Mouse (Mus musculus): ENCODE data around the gene Defb41. TPM values are rescaled to one million over a fixed set of nuclear protein-coding genes. Genes with fewer than 3 reads are reported as not detected.
"Not testable (repeated sequence)": the region's sequence is repeated elsewhere in the genome, so short reads cannot be mapped to it uniquely, and the experiment has no call there.

Gene Defb41
- not detected in 2 replicates for polyA plus RNA-seq (2016; fragmentation: Nextera tagmentation; extraction: Ambion mirVana)

DNA sequence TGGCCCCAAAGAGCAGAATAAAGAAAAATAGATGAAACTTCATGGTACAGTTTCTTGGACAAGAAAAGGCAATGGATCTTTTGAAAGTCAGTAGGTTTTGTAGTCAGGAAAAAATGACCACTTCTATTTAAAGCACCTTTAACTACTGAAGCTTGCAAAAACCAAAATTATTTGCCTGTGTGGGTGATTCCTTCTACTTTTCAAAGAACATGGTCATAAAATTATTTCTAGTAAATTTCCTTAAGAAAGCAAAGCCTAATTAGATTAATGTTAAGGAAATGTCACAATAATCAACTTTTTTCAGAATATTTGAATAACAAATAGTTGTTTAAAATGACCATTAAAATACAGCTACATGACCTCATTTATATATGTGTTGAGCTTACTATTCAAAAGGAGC is at the start of gene Defb41:
TSS of gene Defb41 (minus strand) at position 101 of the 400 bp plus-strand sequence.
- no peak for ATAC-seq (ENCODE audit: low FRiP score)
- H3K4me2 ChIP-seq (replicated peaks), result no peak within 1 kb of the TSS
- no peaks in the 10 kb centered on the region for H3K27me3 ChIP-seq
- no peaks in the 10 kb centered on the region for H3K9me3 ChIP-seq (replicated peaks)
- H3K36me3 ChIP-seq, result no peaks in the 10 kb centered on the region
- no peak within 1 kb of the TSS for H3K9ac ChIP-seq
- no peak within 1 kb of the TSS for H3K27ac ChIP-seq
- H3K4me1 ChIP-seq, result no peaks in the 10 kb centered on the region
- no peak within 1 kb of the TSS for H3K4me3 ChIP-seq

DNA sequence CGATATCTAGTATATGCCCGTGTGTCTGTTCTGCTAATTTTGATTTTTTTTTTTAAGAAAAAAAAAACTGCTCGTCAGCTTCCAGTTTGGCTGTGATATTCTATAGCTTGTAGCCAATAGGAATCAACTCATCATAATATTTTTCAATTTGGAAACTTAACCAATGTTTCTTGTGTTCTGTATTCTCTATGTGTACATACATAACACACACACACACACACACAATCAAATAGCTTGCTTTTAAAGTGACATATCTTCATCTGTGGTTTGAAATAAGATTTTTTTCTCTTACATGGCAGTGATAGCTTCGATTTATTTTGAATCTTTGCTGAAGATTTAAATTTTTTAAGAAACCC is 43.5 kb upstream of the Defb41 start:
- Histone ChIP-seq H3K27me3 (no peaks in the 10 kb centered on the region), H3K4me1 (no peaks in the 10 kb centered on the region), H3K9me3 (replicated peaks) (no peaks in the 10 kb centered on the region), H3K27ac (no peak overlapping the region), H3K36me3 (no peaks in the 10 kb centered on the region), H3K4me2 (replicated peaks) (no peak overlapping the region), H3K4me3 (no peak overlapping the region), H3K9ac (no peak overlapping the region)
- 87% methylated on average over 4 of the region's 4 CpGs for WGBS
- no peak for ATAC-seq (ENCODE audit: low FRiP score)

DNA sequence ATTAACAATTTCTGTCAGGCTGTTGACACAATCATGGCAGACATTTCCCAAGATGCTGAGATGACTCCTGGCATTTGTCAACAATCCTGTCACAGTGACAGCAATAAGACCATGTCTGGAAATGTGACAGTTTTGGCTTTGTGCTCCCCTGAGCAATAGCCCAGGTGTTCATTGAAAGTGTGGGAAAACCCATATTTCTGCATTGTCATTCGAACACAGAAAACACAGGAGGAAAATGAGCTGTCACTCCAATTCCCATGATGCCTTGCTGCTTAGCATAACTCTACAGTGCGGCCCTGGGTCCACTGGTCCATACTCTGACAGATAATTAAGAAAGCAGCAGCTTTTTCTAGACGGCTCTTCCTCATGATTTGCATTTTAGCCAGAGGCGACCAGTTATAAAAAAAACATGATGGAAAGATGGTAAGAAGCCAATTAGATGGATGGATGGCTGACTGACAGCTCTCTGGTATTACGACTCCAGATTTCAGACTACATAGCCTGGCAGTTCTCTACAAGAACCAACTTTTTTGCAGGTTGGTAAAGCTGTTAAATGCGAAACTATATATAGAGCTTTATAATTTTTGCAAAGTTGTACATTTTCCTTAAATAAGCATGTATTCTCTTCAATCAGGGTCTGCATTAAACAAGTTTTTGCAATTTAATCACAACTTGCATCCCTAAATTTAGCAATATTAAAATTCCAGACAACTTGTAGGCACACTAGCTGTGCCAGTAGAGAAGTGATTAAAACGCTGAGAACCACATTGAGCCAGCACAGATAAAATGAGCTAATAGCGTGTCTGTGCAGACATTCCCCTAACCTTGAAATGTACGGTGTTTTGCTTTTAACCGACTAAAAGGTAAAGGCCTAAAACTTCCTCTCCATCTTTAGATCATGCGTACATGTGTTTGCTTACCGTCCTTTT is 42.9 kb upstream of the Defb41 start:
- Histone ChIP-seq H3K4me2 (replicated peaks) (no peak overlapping the region), H3K4me1 (no peaks in the 10 kb centered on the region), H3K4me3 (no peak overlapping the region), H3K27ac (no peak overlapping the region), H3K9me3 (replicated peaks) (no peaks in the 10 kb centered on the region), H3K9ac (no peak overlapping the region), H3K36me3 (no peaks in the 10 kb centered on the region), H3K27me3 (no peaks in the 10 kb centered on the region)
- WGBS, result 76% methylated on average over 12 of the region's 12 CpGs
- peak; percentile 86 for ATAC-seq (ENCODE audit: low FRiP score)

DNA sequence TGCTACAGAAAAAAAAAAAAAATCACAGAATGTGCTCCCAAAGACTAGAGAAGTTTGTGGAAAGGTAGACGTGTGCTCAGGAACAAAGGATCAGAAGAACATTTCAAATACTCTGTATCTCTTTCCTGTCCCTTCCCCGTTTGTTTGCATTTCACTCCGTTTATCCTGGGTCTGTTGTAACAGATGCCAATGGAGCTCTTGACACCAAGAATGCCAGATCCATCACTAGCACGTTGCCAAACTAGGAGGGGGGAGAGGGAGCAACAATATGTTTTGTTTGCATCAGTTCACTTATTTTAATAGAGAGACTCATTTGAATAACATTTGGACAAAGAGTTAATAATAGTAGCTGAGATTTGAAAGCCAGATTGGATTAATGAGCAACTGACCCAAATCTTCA is 27.6 kb upstream of the Defb41 start:
- Histone ChIP-seq H3K27me3 (no peaks in the 10 kb centered on the region), H3K9me3 (replicated peaks) (no peaks in the 10 kb centered on the region), H3K9ac (no peak overlapping the region), H3K36me3 (no peaks in the 10 kb centered on the region), H3K4me2 (replicated peaks) (no peak overlapping the region), H3K4me3 (no peak overlapping the region), H3K27ac (no peak overlapping the region), H3K4me1 (no peaks in the 10 kb centered on the region)
- WGBS, result 17% methylated on average over 4 of the region's 4 CpGs
- ATAC-seq (ENCODE audit: low FRiP score), result no peak

DNA sequence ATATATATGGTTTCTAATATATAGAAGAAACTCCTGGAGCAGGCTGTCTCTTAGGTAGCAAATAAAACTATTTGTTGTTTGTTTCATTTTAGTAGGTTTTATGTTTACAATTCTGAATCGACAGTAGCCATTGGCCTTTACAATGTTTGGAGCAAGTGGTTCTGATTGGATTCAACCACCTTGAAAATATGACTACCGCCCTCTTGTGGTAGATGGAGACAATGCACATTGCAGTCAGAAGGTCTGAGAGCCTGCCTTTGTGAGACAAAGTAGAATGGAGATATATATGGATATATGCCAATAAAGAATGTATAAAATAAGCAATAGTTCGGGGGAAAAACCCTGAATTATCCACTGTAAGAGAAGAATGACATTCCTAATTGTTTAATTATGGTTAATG is 23.9 kb upstream of the Defb41 start:
- H3K4me3 ChIP-seq, result no peak overlapping the region
- H3K9me3 ChIP-seq (replicated peaks), result no peaks in the 10 kb centered on the region
- no peaks in the 10 kb centered on the region for H3K4me1 ChIP-seq
- 42% methylated on average over 3 of the region's 3 CpGs for WGBS
- H3K27ac ChIP-seq, result no peak overlapping the region
- no peak for ATAC-seq (ENCODE audit: low FRiP score)
- H3K27me3 ChIP-seq, result no peaks in the 10 kb centered on the region
- H3K36me3 ChIP-seq, result no peaks in the 10 kb centered on the region
- no peak overlapping the region for H3K9ac ChIP-seq
- no peak overlapping the region for H3K4me2 ChIP-seq (replicated peaks)

DNA sequence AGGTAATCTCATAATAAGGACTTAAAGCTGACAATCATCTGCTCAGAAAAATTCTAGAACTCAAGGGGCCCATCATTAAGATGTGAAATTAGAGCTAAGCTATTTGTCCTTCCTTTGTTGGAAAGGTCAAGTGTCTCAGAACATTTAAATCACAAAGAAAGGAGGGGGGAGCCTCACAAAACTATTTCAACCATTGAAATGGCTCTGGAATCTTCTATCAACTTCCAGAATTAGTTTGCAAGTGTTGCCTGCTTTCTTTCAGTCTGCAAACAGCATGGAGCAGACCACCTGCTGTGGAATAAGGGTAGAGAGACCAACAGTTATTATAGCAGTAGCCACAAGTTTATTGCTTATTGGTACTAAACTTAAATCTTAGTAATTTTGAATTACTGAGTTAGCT is 22.4 kb upstream of the Defb41 start:
- no peak overlapping the region for H3K4me3 ChIP-seq
- H3K4me1 ChIP-seq, result no peaks in the 10 kb centered on the region

DNA sequence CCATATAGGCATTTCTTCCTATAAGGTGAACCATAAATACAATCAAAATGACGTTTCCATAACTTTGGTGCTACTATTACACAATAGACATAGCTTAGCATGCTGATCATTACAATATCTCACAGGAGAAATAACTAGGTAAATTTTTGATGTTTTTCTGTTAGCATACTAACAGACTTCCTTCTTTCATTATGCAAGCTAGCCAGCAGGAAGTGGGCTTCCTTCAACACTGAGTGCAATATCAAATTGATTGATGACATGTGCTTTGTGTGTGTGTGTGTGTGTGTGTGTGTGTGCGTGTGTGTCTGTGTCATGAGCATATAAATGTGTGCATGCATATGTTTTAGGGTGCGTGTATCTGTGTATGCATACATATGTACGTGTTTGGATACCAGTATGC is 6.2 kb upstream of the Defb41 start:
- no peaks in the 10 kb centered on the region for H3K36me3 ChIP-seq
- H3K4me2 ChIP-seq (replicated peaks), result no peak overlapping the region
- H3K27me3 ChIP-seq, result no peaks in the 10 kb centered on the region
- H3K4me1 ChIP-seq, result no peaks in the 10 kb centered on the region
- no peak for ATAC-seq (ENCODE audit: low FRiP score)
- no peak overlapping the region for H3K9ac ChIP-seq
- H3K4me3 ChIP-seq, result no peak overlapping the region
- no peaks in the 10 kb centered on the region for H3K9me3 ChIP-seq (replicated peaks)
- no peak overlapping the region for H3K27ac ChIP-seq
- 86% methylated on average over 4 of the region's 4 CpGs for WGBS

More for the DNA sequence above, 22.4 kb upstream of the Defb41 start:
- H3K36me3 ChIP-seq, result no peaks in the 10 kb centered on the region
- H3K9me3 ChIP-seq (replicated peaks), result no peaks in the 10 kb centered on the region
- no peak overlapping the region for H3K4me2 ChIP-seq (replicated peaks)
- no peak overlapping the region for H3K9ac ChIP-seq
- no peak for ATAC-seq (ENCODE audit: low FRiP score)
- no peak overlapping the region for H3K27ac ChIP-seq
- H3K27me3 ChIP-seq, result no peaks in the 10 kb centered on the region

DNA sequence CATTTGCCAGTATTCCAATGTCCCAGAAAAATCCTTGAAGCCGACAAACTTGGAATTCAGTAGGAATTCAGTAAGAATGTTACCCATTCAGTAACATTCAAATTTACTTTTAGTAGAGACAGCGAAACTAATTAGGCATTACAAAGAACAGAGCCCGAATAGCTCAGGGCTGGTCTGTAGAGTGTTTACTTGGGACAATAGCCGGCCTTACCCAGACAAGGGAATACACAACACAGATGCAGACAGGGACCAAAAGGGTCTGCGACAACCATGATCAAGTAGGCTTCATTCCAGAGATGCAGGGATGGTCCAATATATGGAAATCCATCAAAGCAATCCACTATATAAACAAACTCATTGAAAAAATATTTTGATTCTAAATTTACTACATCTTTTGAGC is 3.9 kb upstream of the Defb41 start:
- Histone ChIP-seq H3K4me2 (replicated peaks) (no peak overlapping the region), H3K4me3 (no peak overlapping the region), H3K27me3 (no peaks in the 10 kb centered on the region), H3K9me3 (replicated peaks) (no peaks in the 10 kb centered on the region), H3K27ac (no peak overlapping the region), H3K36me3 (no peaks in the 10 kb centered on the region), H3K4me1 (no peaks in the 10 kb centered on the region), H3K9ac (no peak overlapping the region)
- ATAC-seq (ENCODE audit: low FRiP score), result no peak
- 56% methylated on average over 5 of the region's 5 CpGs for WGBS

DNA sequence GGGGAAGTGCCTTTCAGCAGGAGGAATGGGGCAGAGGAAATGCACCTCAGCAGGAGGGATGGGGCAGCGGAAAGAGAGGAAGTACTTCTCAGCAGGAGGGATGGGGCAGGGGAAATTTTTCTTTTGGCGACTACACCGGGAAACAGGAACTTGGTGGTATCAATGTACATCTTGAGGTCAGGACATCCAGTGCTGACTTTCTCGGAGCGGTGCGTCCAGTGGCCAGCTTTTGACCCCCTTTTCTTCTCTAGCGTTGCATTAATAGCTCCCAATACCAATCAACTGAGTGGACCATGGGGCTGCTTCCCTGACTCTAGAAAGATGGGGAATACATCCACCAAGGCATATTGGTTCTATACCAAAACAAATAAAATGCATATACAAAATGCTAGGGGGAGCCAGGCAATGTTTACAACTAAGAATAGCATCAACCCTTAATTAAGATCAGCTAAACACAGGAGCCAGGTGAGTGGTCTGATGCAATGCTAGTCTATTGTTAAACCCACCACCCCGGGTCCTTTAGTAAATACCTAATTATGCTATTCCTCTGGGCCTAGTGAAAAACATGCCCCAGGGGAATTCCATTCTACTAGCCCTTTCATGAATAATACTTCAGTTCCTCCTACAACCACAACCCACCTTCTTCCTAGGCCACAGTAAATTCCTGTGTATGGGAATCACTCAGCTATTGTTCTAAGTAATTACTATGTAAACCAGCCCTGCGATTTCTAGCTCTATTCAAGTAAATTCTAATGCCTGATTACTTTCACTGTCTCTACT is 18.9 kb downstream of the Defb41 start:
- H3K4me1 ChIP-seq; H3K9me3 ChIP-seq (replicated peaks); H3K36me3 ChIP-seq; H3K27ac ChIP-seq; H3K27me3 ChIP-seq; H3K4me2 ChIP-seq (replicated peaks); H3K4me3 ChIP-seq; ATAC-seq (ENCODE audit: low FRiP score); H3K9ac ChIP-seq: not testable (repeated sequence)
- WGBS, result 79% methylated on average over 9 of the region's 9 CpGs

DNA sequence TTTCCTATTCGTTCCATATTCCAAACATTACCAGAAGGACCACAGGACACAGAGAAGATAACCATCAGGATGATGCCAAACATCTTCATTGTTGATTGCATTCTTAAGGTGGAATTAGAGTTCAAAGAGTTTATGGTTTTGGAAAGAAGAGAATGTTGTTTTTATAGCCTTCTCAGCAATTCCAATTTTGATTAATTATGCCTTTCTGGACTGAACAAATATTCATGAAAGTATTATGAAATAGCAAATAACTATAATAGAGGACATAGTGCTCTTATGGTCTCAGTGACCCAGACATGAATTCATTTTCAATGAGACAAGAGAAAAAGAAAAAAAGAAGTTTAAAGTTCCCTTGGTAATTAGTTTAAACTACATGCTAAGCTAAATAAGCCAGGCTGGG is 27.6 kb downstream of the Defb41 start, which contains the start of gene Defb18:
TSS of gene Defb18 (minus strand) at position 101 of the 400 bp plus-strand sequence.
- Histone ChIP-seq H3K27me3 (no peaks in the 10 kb centered on the region), H3K4me3 (no peak within 1 kb of the TSS), H3K9me3 (replicated peaks) (no peaks in the 10 kb centered on the region), H3K9ac (no peak within 1 kb of the TSS), H3K4me1 (no peaks in the 10 kb centered on the region), H3K36me3 (no peaks in the 10 kb centered on the region), H3K27ac (no peak within 1 kb of the TSS), H3K4me2 (replicated peaks) (no peak within 1 kb of the TSS)
- WGBS, result 81% methylated on average over 1 of the region's 1 CpGs
- no peak for ATAC-seq (ENCODE audit: low FRiP score)

DNA sequence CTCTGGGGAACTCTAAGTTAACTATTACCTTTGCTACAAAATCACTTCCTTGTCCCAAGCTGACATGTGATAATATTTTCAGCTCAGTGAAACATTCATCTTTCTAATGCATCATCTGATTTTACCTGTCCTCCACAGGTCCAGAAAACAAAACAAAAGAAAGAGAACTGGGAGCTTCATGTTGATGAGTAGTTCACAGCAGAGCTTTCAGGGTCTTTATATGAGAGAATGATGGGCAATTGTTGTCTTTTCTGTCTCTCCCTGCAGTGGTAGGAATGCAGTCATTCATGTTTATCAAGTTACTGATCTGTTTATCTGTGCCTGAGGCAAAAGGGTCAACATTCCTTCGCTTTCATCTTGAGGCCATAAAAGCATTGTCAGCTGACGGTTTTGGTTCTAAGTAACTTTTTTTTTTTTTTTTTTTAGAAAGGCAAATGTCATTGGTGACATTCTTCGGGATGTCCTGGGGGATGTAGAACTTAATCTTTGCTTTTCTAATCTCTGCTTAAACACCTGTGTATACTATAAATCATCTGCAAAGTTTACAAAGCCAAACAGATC is 41.5 kb downstream of the Defb41 start:
- no peaks in the 10 kb centered on the region for H3K4me1 ChIP-seq
- H3K9ac ChIP-seq, result no peak overlapping the region
- ATAC-seq (ENCODE audit: low FRiP score), result no peak

More for the DNA sequence above, 41.5 kb downstream of the Defb41 start:
- no peak overlapping the region for H3K4me2 ChIP-seq (replicated peaks)
- H3K36me3 ChIP-seq, result no peaks in the 10 kb centered on the region
- no peak overlapping the region for H3K27ac ChIP-seq
- no peak overlapping the region for H3K4me3 ChIP-seq
- H3K9me3 ChIP-seq (replicated peaks), result no peaks in the 10 kb centered on the region
- WGBS, result 31% methylated on average over 3 of the region's 3 CpGs
- H3K27me3 ChIP-seq, result no peaks in the 10 kb centered on the region
